Mouse (Mus musculus) forelimb bud, embryonic 11.5 days (tissue): ENCODE data around the gene Sugt1.

Source experiments
- DNase-seq: peaks from one replicate; pipeline ENCODE4 v3.0.0-alpha.2; 2012; ENCODE audit warnings: low read depth, low spot score

Sugt1 gene

GRCm38 (mm10) chr14:79606867-79607266 lies 19.4 kb downstream of the Sugt1 start:
- no peak for DNase-seq

- DNase-seq, result no peak
Observed at GRCm38 (mm10) chr14:79607352-79607751, 19.9 kb downstream of the Sugt1 start.

GRCm38 (mm10) chr14:79608286-79608685 lies 20.8 kb downstream of the Sugt1 start:
- no peak for DNase-seq

GRCm38 (mm10) chr14:79617121-79617828 lies 29.8 kb downstream of the Sugt1 start:
- DNase-seq, result peak; percentile 8

GRCm38 (mm10) chr14:79619802-79620201 lies 32.3 kb downstream of the Sugt1 start:
- DNase-seq, result no peak

GRCm38 (mm10) chr14:79621143-79621542 lies 33.7 kb downstream of the Sugt1 start:
- DNase-seq, result no peak

GRCm38 (mm10) chr14:79632330-79632729 lies 44.8 kb downstream of the Sugt1 start:
- DNase-seq, result no peak

GRCm38 (mm10) chr14:79633196-79633595 lies 45.7 kb downstream of the Sugt1 start:
- no peak for DNase-seq

GRCm38 (mm10) chr14:79636814-79637213 lies 49.3 kb downstream of the Sugt1 start:
- DNase-seq, result no peak

- DNase-seq, result no peak
Observed at GRCm38 (mm10) chr14:79642063-79642462, 54.6 kb downstream of the Sugt1 start.

- DNase-seq, result no peak
Observed at GRCm38 (mm10) chr14:79645378-79645777, 57.9 kb downstream of the Sugt1 start.

GRCm38 (mm10) chr14:79649680-79650079 lies 62.2 kb downstream of the Sugt1 start:
- no peak for DNase-seq

GRCm38 (mm10) chr14:79652654-79653053 lies 65.2 kb downstream of the Sugt1 start:
- DNase-seq, result no peak

- DNase-seq, result no peak
Observed at GRCm38 (mm10) chr14:79658286-79658685, 70.8 kb downstream of the Sugt1 start.

- DNase-seq, result no peak
Observed at GRCm38 (mm10) chr14:79658748-79659508, 71.4 kb downstream of the Sugt1 start.

GRCm38 (mm10) chr14:79660467-79660866 lies 73.0 kb downstream of the Sugt1 start:
- no peak for DNase-seq

- peak; percentile 46 for DNase-seq
Observed at GRCm38 (mm10) chr14:79661005-79661917, 73.8 kb downstream of the Sugt1 start.

- DNase-seq, result no peak
Observed at GRCm38 (mm10) chr14:79662001-79662400, 74.5 kb downstream of the Sugt1 start, which contains the start of gene Cnmd. Gene Cnmd (minus strand): TSS chr14:79662170.

GRCm38 (mm10) chr14:79671008-79671407 lies 83.5 kb downstream of the Sugt1 start:
- no peak for DNase-seq

GRCm38 (mm10) chr14:79672567-79672966 lies 85.1 kb downstream of the Sugt1 start:
- no peak for DNase-seq

- no peak for DNase-seq
Observed at GRCm38 (mm10) chr14:79673083-79674013, 85.9 kb downstream of the Sugt1 start.
